Mouse (Mus musculus) cerebellum, adult (tissue): ENCODE data around the gene Vmn1r177.
"Not testable (repeated sequence)": the region's sequence is repeated elsewhere in the genome, so short reads cannot be mapped to it uniquely, and the experiment has no call there.

Experiments used
- ATAC-seq: cut with Nextera tagmentation; 2 replicates; pipeline ENCODE4 v1.9.2; 2017; ENCODE audit warnings: mild to moderate bottlenecking, moderate library complexity, mixed read lengths; ENCODE audit not compliant: insufficient number of reproducible peaks, low FRiP score, low TSS enrichment

Vmn1r177 gene

GRCm38 (mm10) chr7:23866349-23866748 is at the start of gene Vmn1r177:
TSS of gene Vmn1r177 (minus strand) at chr7:23866449.
- ATAC-seq: not testable (repeated sequence)

- no peak for ATAC-seq
Measured at GRCm38 (mm10) chr7:23891709-23892108, 25.5 kb upstream of the Vmn1r177 start, which contains the start of gene Vmn1r178. TSS of gene Vmn1r178 (plus strand) at chr7:23892009.

- not testable (repeated sequence) for ATAC-seq
Measured at GRCm38 (mm10) chr7:23876918-23877317, 10.7 kb upstream of the Vmn1r177 start.

GRCm38 (mm10) chr7:23837272-23837671 is 29.0 kb downstream of the Vmn1r177 start, which contains the start of gene Vmn1r176:
TSS of gene Vmn1r176 (minus strand) at chr7:23837372.
- ATAC-seq: not testable (repeated sequence)
